Mouse (Mus musculus): ENCODE measurements at regions not wholly inside any gene's neighbourhood (a gene's known extent, or its start where the extent isn't known, plus 50 kb on each side); places are given as distances from the start of the nearest gene placed in this dataset.
A peak's percentile ranks its signal among the peaks of the same experiment; 100 is the strongest.

DNA sequence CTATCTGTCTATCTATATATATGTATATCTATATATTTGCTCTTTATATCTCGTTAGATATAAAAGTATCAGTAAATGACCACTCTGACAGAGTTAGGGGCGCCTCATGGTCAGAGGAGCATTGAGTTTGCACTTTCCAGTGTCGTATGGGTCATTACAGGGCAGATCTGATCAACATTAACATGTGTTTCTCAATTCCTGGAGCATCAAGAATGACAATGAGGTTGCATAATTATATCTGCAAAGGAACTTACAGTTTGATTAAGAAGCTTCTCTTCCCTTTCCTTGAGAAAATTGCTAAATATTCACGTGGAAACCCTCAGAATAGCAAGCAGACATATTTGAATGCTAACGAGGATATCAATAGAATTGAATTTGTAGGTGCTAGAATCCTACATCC is 158.6 kb downstream of the Gm11146 start:
- DNase-seq (ENCODE audit: low spot score) = no peak
- Histone ChIP-seq H3K27me3 (replicated peaks; ENCODE audit: control insufficient read depth, insufficient read depth, low read length) (no peaks in the 10 kb centered on the region), H3K4me1 (ENCODE audit: control insufficient read depth, insufficient read depth, low read length) (peaks cover 17% of the 10 kb centered on the region), H3K4me2 (ENCODE audit: low read length) (no peak overlapping the region), H3K36me3 (ENCODE audit: control insufficient read depth, insufficient read depth, low read length) (no peaks in the 10 kb centered on the region), H3K4me3 (ENCODE audit: low read depth, low read length) (no peak overlapping the region), H3K27ac (ENCODE audit: low read depth, low read length) (no peak overlapping the region), H3K9ac (ENCODE audit: low read length) (no peak overlapping the region), H3K9me3 (replicated peaks; ENCODE audit: control insufficient read depth, low read length) (no peaks in the 10 kb centered on the region)
- no peak for ATAC-seq
- 64% methylated on average over 5 of the region's 5 CpGs for WGBS

DNA sequence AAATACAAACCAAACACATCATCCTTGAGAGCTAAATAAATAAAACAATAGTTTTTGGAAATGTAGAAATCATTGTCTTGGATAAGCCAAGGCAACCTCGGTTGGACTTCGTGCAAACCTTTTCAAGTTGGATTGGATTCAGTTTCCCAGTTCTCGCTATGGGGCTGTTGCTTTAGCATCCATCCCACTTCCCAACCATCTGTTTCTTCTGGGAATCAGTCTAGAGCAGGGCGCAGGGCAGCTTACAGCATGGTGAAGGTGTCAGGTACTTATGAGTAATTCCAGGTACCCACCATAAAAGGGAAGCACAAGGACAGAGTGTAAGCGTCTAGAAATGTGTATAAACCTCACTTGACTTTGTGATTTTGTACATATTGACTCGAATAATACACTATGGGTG is 159.0 kb downstream of the Gm11146 start:
- peaks cover 17% of the 10 kb centered on the region for H3K4me1 ChIP-seq (ENCODE audit: control insufficient read depth, insufficient read depth, low read length)
- WGBS = 85% methylated on average over 6 of the region's 6 CpGs
- DNase-seq (ENCODE audit: low spot score) = no peak
- no peak for ATAC-seq
- H3K9me3 ChIP-seq (replicated peaks; ENCODE audit: control insufficient read depth, low read length) = no peaks in the 10 kb centered on the region
- no peak overlapping the region for H3K4me2 ChIP-seq (ENCODE audit: low read length)
- no peak overlapping the region for H3K9ac ChIP-seq (ENCODE audit: low read length)
- no peak overlapping the region for H3K4me3 ChIP-seq (ENCODE audit: low read depth, low read length)
- no peaks in the 10 kb centered on the region for H3K36me3 ChIP-seq (ENCODE audit: control insufficient read depth, insufficient read depth, low read length)
- no peaks in the 10 kb centered on the region for H3K27me3 ChIP-seq (replicated peaks; ENCODE audit: control insufficient read depth, insufficient read depth, low read length)
- H3K27ac ChIP-seq (ENCODE audit: low read depth, low read length) = no peak overlapping the region

DNA sequence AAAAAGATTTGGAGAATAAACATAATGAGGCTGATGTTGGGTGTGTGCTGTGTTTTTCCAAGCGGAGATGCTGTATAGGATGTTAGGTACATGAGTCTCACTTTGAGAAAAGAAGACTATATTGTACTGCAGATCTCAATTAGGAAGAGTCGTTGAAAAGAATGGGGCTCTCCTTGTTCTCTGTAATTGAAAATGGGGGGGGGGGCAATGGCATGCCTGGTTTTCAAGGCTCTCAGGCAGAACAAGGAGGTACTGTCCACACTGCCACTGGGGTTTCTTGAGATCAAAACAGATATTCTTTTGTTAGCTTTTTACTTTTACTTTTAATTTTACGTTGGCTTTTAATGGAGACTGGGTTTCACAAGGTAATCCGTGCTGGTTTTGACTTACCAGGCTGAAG is 170.5 kb downstream of the Gm11146 start:
- Histone ChIP-seq H3K27me3 (replicated peaks; ENCODE audit: control insufficient read depth, insufficient read depth, low read length) (no peaks in the 10 kb centered on the region), H3K27ac (ENCODE audit: low read depth, low read length) (no peak overlapping the region), H3K36me3 (ENCODE audit: control insufficient read depth, insufficient read depth, low read length) (no peaks in the 10 kb centered on the region), H3K4me2 (ENCODE audit: low read length) (no peak overlapping the region), H3K4me1 (ENCODE audit: control insufficient read depth, insufficient read depth, low read length) (no peaks in the 10 kb centered on the region), H3K9ac (ENCODE audit: low read length) (no peak overlapping the region), H3K4me3 (ENCODE audit: low read depth, low read length) (no peak overlapping the region), H3K9me3 (replicated peaks; ENCODE audit: control insufficient read depth, low read length) (no peaks in the 10 kb centered on the region)
- 11% methylated on average over 4 of the region's 4 CpGs for WGBS
- DNase-seq (ENCODE audit: low spot score) = no peak
- no peak for ATAC-seq

DNA sequence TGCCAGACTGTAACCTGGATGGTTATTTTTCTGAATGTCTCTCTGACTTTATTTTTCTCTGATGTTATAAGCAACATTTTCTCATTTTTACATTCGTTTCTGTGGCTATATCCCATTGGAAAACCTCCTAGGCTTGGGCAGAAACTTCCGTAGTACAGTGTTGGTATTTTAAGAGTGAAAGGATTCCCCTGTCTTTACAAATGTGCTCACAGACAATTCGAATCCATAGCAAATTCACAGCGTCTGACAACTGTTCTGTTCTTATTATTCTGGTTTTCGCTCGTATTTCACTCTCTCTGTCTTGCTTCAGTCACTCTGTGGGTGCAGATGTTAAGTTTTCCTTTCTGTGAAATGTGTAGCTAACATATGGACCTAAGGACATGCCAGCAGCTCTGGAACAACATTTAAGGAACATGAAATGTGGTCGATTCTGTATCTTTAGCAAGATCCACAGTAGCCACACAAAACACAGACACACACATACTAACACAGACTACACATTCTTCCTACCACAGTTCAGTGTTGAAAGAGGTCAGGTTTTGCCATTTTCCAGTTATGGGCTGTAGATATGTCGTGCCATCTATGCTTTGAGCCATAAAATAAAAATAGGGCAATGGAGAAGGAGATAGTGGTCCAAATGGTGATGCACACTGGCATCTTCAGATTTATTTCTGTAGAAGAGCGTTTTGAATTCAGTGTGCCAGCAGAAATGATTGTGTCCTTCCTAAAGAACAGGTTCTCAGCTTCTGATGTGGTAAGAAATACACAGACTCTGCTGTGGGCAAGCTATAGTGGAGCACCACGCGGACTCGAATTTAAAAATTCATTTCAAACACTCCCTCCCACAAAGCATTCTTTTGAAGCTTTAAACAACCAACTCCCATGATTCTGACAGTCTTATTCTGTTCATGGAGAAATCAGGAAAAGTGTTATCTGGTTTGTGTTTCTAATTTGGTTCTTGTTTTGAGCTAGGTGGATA is 179.2 kb downstream of the Gm11146 start:
- Histone ChIP-seq H3K4me1 (ENCODE audit: control insufficient read depth, insufficient read depth, low read length) (peaks cover 8% of the 10 kb centered on the region; the same call in 1 of the 2 replicates), H3K4me2 (ENCODE audit: low read length) (peak overlapping the region; percentile 76), H3K36me3 (ENCODE audit: control insufficient read depth, insufficient read depth, low read length) (no peaks in the 10 kb centered on the region), H3K9me3 (replicated peaks; ENCODE audit: control insufficient read depth, low read length) (no peaks in the 10 kb centered on the region), H3K27me3 (replicated peaks; ENCODE audit: control insufficient read depth, insufficient read depth, low read length) (no peaks in the 10 kb centered on the region), H3K27ac (ENCODE audit: low read depth, low read length) (peak overlapping the region; percentile 98), H3K4me3 (ENCODE audit: low read depth, low read length) (peak overlapping the region; percentile 36), H3K9ac (ENCODE audit: low read length) (peak overlapping the region; percentile 79)
- DNase-seq (ENCODE audit: low spot score) (peak; percentile 64), ATAC-seq (no peak)
- 38% methylated on average over 12 of the region's 12 CpGs for WGBS

DNA sequence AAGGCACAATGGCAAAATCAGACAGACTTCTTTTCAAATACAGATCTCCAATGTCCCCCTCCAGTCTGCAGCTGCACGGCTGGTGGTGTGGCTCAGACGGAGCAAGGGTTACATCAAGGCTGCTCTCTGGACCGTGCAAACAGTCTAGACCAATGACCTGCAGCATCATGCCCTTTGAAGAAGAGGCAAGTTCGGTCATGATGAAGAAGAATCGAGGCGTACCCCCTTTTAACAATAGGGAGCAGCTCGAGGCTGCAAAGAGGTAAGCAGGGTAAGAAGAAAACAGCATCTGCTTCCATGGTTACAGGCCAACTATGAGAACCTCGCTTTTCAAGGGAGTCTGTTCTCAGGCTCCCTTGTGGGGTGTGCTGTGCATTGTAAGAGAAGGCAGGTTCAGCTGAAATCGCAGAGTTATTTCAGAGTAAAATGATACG is 180.3 kb downstream of the Gm11146 start:
- peaks cover 8% of the 10 kb centered on the region; the same call in 1 of the 2 replicates for H3K4me1 ChIP-seq (ENCODE audit: control insufficient read depth, insufficient read depth, low read length)
- H3K9ac ChIP-seq (ENCODE audit: low read length) = peak overlapping the region; percentile 79
- H3K4me3 ChIP-seq (ENCODE audit: low read depth, low read length) = peak overlapping the region; percentile 36
- H3K9me3 ChIP-seq (replicated peaks; ENCODE audit: control insufficient read depth, low read length) = no peaks in the 10 kb centered on the region
- 0% methylated on average over 10 of the region's 10 CpGs for WGBS
- H3K27ac ChIP-seq (ENCODE audit: low read depth, low read length) = peak overlapping the region; percentile 98
- H3K27me3 ChIP-seq (replicated peaks; ENCODE audit: control insufficient read depth, insufficient read depth, low read length) = no peaks in the 10 kb centered on the region
- ATAC-seq = peak; percentile 92
- peak; percentile 96 for DNase-seq (ENCODE audit: low spot score)
- H3K4me2 ChIP-seq (ENCODE audit: low read length) = peak overlapping the region; percentile 76
- no peaks in the 10 kb centered on the region for H3K36me3 ChIP-seq (ENCODE audit: control insufficient read depth, insufficient read depth, low read length)

DNA sequence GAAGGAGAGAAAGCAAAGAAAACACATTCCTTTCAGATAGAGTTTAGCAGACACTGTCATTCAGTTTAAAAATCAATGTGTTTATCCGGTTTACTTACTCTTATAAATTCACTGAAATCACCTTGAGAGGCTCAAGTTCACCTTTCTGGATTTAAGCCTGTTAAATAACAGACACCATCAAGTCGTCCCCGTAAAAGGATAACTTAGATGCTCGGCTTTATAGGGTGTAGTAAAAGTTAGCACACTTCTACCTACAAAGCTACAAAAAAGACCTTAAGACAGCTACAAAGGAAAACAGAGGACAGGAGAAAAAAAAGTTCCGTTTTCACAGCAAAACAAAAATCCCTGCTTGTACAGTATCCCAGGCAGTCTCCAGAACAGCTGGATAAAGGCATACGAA is 180.9 kb downstream of the Gm11146 start:
- DNase-seq (ENCODE audit: low spot score) (no peak), ATAC-seq (no peak)
- peak overlapping the region; percentile 98 for H3K27ac ChIP-seq (ENCODE audit: low read depth, low read length)
- H3K4me2 ChIP-seq (ENCODE audit: low read length) = peak overlapping the region; percentile 76
- H3K4me1 ChIP-seq (ENCODE audit: control insufficient read depth, insufficient read depth, low read length) = peaks cover 9% of the 10 kb centered on the region
- no peaks in the 10 kb centered on the region for H3K36me3 ChIP-seq (ENCODE audit: control insufficient read depth, insufficient read depth, low read length)
- no peaks in the 10 kb centered on the region for H3K9me3 ChIP-seq (replicated peaks; ENCODE audit: control insufficient read depth, low read length)
- WGBS = 11% methylated on average over 6 of the region's 6 CpGs
- no peaks in the 10 kb centered on the region for H3K27me3 ChIP-seq (replicated peaks; ENCODE audit: control insufficient read depth, insufficient read depth, low read length)
- H3K4me3 ChIP-seq (ENCODE audit: low read depth, low read length) = peak overlapping the region; percentile 36
- peak overlapping the region; percentile 79 for H3K9ac ChIP-seq (ENCODE audit: low read length)

DNA sequence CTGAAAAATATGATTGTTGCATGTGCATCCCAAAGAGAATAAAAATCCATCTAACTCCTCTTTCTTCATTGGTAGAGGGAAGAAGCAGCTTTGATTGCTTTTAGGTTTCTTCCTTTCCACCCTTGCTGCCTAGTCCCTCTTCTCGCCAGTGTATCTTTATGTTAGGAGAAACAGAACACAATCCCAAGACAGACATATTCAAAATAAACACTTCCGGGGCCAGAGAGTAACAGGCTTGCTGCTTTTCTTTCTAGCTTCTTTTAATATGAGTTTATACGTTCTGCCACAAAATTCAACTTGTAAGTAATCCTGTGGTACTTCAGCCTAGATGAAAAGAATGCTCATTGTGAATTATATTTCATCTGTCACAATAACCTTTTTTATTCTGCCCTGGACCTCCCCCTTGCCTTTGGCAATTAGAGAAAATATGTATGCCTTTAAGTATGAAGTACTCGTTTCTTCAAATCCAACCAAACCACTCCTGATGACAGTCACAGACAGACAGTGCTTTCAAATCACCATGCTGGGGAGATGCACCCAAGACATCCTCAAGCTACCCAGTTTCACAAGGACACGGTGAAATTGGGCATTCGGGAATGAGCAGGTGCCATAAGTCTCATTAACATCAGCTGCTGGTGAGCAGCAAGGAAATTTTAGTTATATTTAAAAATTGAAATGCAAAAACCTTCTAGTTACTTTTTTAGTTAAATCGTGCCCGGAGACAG is 181.6 kb downstream of the Gm11146 start:
- ATAC-seq (no peak), DNase-seq (ENCODE audit: low spot score) (peak; percentile 64)
- no peaks in the 10 kb centered on the region for H3K36me3 ChIP-seq (ENCODE audit: control insufficient read depth, insufficient read depth, low read length)
- H3K4me2 ChIP-seq (ENCODE audit: low read length) = peak overlapping the region; percentile 76
- peak overlapping the region; percentile 39 for H3K4me3 ChIP-seq (ENCODE audit: low read depth, low read length)
- H3K27ac ChIP-seq (ENCODE audit: low read depth, low read length) = peak overlapping the region; percentile 90
- WGBS = 24% methylated on average over 8 of the region's 8 CpGs
- peaks cover 9% of the 10 kb centered on the region for H3K4me1 ChIP-seq (ENCODE audit: control insufficient read depth, insufficient read depth, low read length)
- peak overlapping the region; percentile 77 for H3K9ac ChIP-seq (ENCODE audit: low read length)
- H3K27me3 ChIP-seq (replicated peaks; ENCODE audit: control insufficient read depth, insufficient read depth, low read length) = no peaks in the 10 kb centered on the region
- no peaks in the 10 kb centered on the region for H3K9me3 ChIP-seq (replicated peaks; ENCODE audit: control insufficient read depth, low read length)

DNA sequence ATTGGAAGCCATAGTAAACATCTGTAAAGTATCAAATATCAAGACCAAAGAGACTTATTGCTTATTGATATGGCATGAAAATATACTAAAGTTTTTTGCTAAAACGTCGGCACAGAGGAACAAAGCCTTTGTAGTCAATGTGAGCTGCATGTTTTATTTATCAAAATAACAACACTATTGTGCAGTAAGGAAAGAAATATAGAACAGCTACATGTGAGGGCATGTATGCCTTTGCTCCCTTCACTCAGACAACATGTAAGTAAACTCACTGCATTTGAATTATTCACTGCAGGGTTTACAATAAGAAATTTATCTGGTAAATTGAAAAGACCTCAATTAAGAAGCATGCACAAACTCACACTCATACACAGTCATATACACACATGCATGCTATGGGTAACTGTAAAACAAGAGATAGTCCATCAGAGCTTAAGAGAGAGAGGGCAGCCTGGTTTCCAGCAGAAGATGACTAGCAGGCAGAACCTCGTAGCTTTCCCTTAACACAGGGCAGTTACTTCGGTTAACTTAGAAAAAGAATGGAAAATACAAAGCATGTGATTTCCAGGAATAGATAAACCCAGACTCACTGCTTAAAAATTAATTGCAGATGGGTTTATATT is 182.7 kb downstream of the Gm11146 start:
- H3K36me3 ChIP-seq (ENCODE audit: control insufficient read depth, insufficient read depth, low read length) = no peaks in the 10 kb centered on the region
- peak overlapping the region; percentile 78 for H3K9ac ChIP-seq (ENCODE audit: low read length)
- no peaks in the 10 kb centered on the region for H3K27me3 ChIP-seq (replicated peaks; ENCODE audit: control insufficient read depth, insufficient read depth, low read length)
- DNase-seq (ENCODE audit: low spot score) = peak; percentile 53
- H3K27ac ChIP-seq (ENCODE audit: low read depth, low read length) = peak overlapping the region; percentile 87
- peaks cover 9% of the 10 kb centered on the region for H3K4me1 ChIP-seq (ENCODE audit: control insufficient read depth, insufficient read depth, low read length)
- H3K4me3 ChIP-seq (ENCODE audit: low read depth, low read length) = peak overlapping the region; percentile 39
- no peak for ATAC-seq
- no peaks in the 10 kb centered on the region for H3K9me3 ChIP-seq (replicated peaks; ENCODE audit: control insufficient read depth, low read length)
- 14% methylated on average over 4 of the region's 4 CpGs for WGBS
- H3K4me2 ChIP-seq (ENCODE audit: low read length) = peak overlapping the region; percentile 76
